In the genomic region with DNA sequence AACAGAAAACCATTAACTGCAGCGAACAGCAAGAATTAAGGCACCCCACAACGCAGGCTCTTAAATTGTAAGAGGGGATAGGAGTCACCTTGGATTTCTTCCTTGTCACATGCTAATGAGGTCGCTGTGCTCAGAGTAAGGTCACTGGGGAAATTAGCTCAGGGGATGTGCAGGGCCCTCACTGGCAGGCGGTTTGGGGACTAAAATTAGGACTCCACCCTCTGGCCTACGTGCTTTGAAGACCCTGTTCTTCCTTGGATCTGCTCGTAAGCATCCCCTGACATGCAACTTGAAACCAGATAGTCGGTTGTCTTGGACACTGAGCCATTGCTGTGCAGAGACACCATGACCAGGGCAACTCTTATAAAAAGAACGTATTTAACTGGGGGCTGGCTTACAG, we compare ENCODE assay signal across 32 mouse cellular contexts. TPM values are rescaled to one million over a fixed set of nuclear protein-coding genes. Genes with fewer than 3 reads are reported as not detected.
"Had no signal": no experiment of that assay in that cellular context is flagged by ENCODE, and none has a peak within 500 bp of the region (broad histone marks: within the 10 kb centered on the region; RNA-seq: fewer than 3 reads in every experiment).

No protein-coding gene starts in this region.

- H3K4me1 ChIP-seq: hindbrain, embryonic 10.5 days; hindbrain, embryonic 12.5 days; intestine, embryonic 15.5 days; limb, embryonic 13.5 days; limb, embryonic 15.5 days had no signal

- H3K9ac ChIP-seq: heart, embryonic 12.5 days; hindbrain, embryonic 12.5 days; hindbrain, embryonic 14.5 days; intestine, embryonic 15.5 days; limb, embryonic 13.5 days; limb, embryonic 15.5 days; liver, embryonic 12.5 days; liver, embryonic 14.5 days had no signal

- H3K27ac ChIP-seq: heart, embryonic 10.5 days; hindbrain, embryonic 10.5 days; hindbrain, embryonic 12.5 days; hindbrain, embryonic 14.5 days; intestine, embryonic 15.5 days; layer of hippocampus, adult 2 months; left cerebral cortex, adult 2 months; limb, embryonic 13.5 days; limb, embryonic 15.5 days; liver, embryonic 12.5 days; liver, embryonic 14.5 days had no signal

- DNase-seq: gastrocnemius, postnatal 14 days; heart, adult 18-20 months; heart, postnatal 10 days; heart, postnatal 4 days; kidney, adult 18-20 months; kidney, adult 8-10 months; kidney, postnatal 10 days; kidney, postnatal 25 days; kidney, postnatal 4 days had no signal

- H3K27me3 ChIP-seq: heart, embryonic 12.5 days; hindbrain, embryonic 12.5 days; intestine, embryonic 15.5 days; limb, embryonic 13.5 days; limb, embryonic 15.5 days; liver, embryonic 12.5 days had no signal

- H3K36me3 ChIP-seq: heart, embryonic 10.5 days; heart, embryonic 12.5 days; hindbrain, embryonic 10.5 days; hindbrain, embryonic 12.5 days; intestine, embryonic 15.5 days; limb, embryonic 13.5 days; limb, embryonic 15.5 days; liver, embryonic 12.5 days had no signal

- H3K9me3 ChIP-seq: heart, embryonic 10.5 days; hindbrain, embryonic 10.5 days; hindbrain, embryonic 12.5 days; intestine, embryonic 15.5 days; limb, embryonic 15.5 days had no signal

- H3K4me2 ChIP-seq: heart, embryonic 12.5 days; hindbrain, embryonic 12.5 days; hindbrain, embryonic 14.5 days; intestine, embryonic 15.5 days; limb, embryonic 13.5 days; limb, embryonic 15.5 days; liver, embryonic 12.5 days had no signal

- H3K4me3 ChIP-seq: heart, embryonic 10.5 days; heart, embryonic 12.5 days; hindbrain, embryonic 10.5 days; hindbrain, embryonic 12.5 days; intestine, embryonic 15.5 days; layer of hippocampus, adult 2 months; left cerebral cortex, adult 2 months; limb, embryonic 13.5 days; limb, embryonic 15.5 days; liver, embryonic 12.5 days had no signal

RNA-seq across cellular contexts. Expression of a gene that starts 33.1 kb away (rescaled TPM):
- total RNA-seq: gastrocnemius, postnatal 14 days; granulocyte monocyte progenitor cell, adult 5-6 weeks; heart, postnatal 10 days; heart, postnatal 25 days; heart, postnatal 4 days; liver, adult 2 months had no signal
- polyA plus RNA-seq: heart, embryonic 10.5 days; heart, embryonic 12.5 days; heart, embryonic 14.5 days; heart, embryonic 16.5 days; hindbrain, embryonic 10.5 days; hindbrain, embryonic 16.5 days; inflammation-experienced regulatory T-cells, adult 6 months; intestine, embryonic 15.5 days; intestine, postnatal 0 days; kidney, embryonic 14.5 days; kidney, embryonic 16.5 days; limb, embryonic 11.5 days; limb, embryonic 13.5 days; limb, embryonic 15.5 days; liver, adult 2 months had no signal
